33 mouse cellular contexts compared by ENCODE assay signal in the genomic region with DNA sequence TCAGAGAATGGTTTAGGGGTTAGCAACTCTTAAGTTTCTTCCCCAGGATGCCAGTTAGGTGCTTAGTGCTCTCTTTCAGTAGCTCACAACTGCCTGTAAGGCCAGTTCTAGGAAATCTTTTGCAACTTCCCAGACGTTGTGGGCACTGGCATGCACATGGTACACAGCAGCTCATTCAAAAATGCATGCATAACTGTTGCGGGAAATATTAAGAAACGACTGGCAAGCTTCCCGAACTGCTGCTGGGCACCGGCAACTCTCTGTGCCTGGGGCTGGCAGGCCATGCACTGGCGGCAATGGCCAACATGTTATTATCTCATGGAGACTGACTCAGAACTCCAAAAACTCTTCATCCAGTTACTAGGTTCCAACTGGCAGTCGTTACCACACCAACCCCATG.
A peak's percentile ranks its signal among the peaks of the same experiment; 100 is the strongest.
DNase-seq lines count a peak whose midpoint lies in the region; ATAC-seq and TF ChIP-seq lines count a peak whose summit lies in the region.
"Had no signal": no experiment of that assay in that cellular context is flagged by ENCODE, and none has a peak within 500 bp of the region (broad histone marks: within the 10 kb centered on the region; RNA-seq: fewer than 3 reads in every experiment).

No protein-coding gene starts in this region.

- no peaks in the 10 kb centered on the region for H3K9me3 ChIP-seq in midbrain, postnatal 0 days (ENCODE audit: low read length)
- H3K9me3 ChIP-seq in midbrain, embryonic 13.5 days: no peaks in the 10 kb centered on the region
- H3K9me3 ChIP-seq: embryonic facial prominence, embryonic 10.5 days; embryonic facial prominence, embryonic 15.5 days; forebrain, embryonic 13.5 days; intestine, embryonic 15.5 days; limb, embryonic 10.5 days; limb, embryonic 15.5 days; megakaryocyte, embryonic 14.5 days; midbrain, embryonic 12.5 days had no signal

- H3K27me3 ChIP-seq in midbrain, postnatal 0 days (ENCODE audit: insufficient read depth, low read length): no peaks in the 10 kb centered on the region
- no peaks in the 10 kb centered on the region for H3K27me3 ChIP-seq in midbrain, embryonic 13.5 days
- H3K27me3 ChIP-seq in kidney, adult 2 months (replicated peaks; ENCODE audit: control insufficient read depth, insufficient read depth, low read length): no peaks in the 10 kb centered on the region
- H3K27me3 ChIP-seq: CH12.LX; embryonic facial prominence, embryonic 15.5 days; forebrain, embryonic 13.5 days; intestine, embryonic 15.5 days; limb, embryonic 15.5 days; megakaryocyte, embryonic 14.5 days; midbrain, embryonic 12.5 days had no signal

- no peak for TF ChIP-seq CTCF in midbrain, postnatal 0 days (IDR thresholded peaks at IDR 0.05)
- no peak for TF ChIP-seq CTCF in kidney, adult 2 months (conservative IDR thresholded peaks at IDR 0.05; ENCODE audit: insufficient read depth, insufficient read length, low read depth, low read length)
- TF ChIP-seq CTCF in gastrocnemius, adult 2 months (IDR thresholded peaks at IDR 0.05): no peak

- no peaks in the 10 kb centered on the region for H3K4me1 ChIP-seq in midbrain, postnatal 0 days (ENCODE audit: insufficient read depth, low read length)
- H3K4me1 ChIP-seq in midbrain, embryonic 13.5 days (replicated peaks): no peaks in the 10 kb centered on the region
- no peaks in the 10 kb centered on the region for H3K4me1 ChIP-seq in kidney, adult 2 months (ENCODE audit: control insufficient read depth, insufficient read depth, low read length)
- H3K4me1 ChIP-seq: embryonic facial prominence, embryonic 10.5 days; embryonic facial prominence, embryonic 15.5 days; forebrain, embryonic 13.5 days; intestine, embryonic 15.5 days; limb, embryonic 10.5 days; limb, embryonic 15.5 days; megakaryocyte, embryonic 14.5 days; midbrain, embryonic 12.5 days had no signal

- no peak overlapping the region for H3K4me2 ChIP-seq in midbrain, postnatal 0 days (ENCODE audit: low read depth, low read length, poor library complexity, severe bottlenecking)
- H3K4me2 ChIP-seq in midbrain, embryonic 13.5 days (replicated peaks): no peak overlapping the region
- H3K4me2 ChIP-seq: embryonic facial prominence, embryonic 15.5 days; forebrain, embryonic 13.5 days; intestine, embryonic 15.5 days; limb, embryonic 15.5 days; midbrain, embryonic 12.5 days had no signal

- H3K36me3 ChIP-seq in midbrain, postnatal 0 days (ENCODE audit: insufficient read depth, low read length): no peaks in the 10 kb centered on the region
- H3K36me3 ChIP-seq in midbrain, embryonic 13.5 days: no peaks in the 10 kb centered on the region
- no peaks in the 10 kb centered on the region for H3K36me3 ChIP-seq in kidney, adult 2 months (ENCODE audit: control insufficient read depth, insufficient read depth, low read length)
- H3K36me3 ChIP-seq: embryonic facial prominence, embryonic 10.5 days; embryonic facial prominence, embryonic 15.5 days; intestine, embryonic 15.5 days; limb, embryonic 10.5 days; limb, embryonic 15.5 days; midbrain, embryonic 12.5 days had no signal

- no peak overlapping the region for H3K4me3 ChIP-seq in midbrain, postnatal 0 days (ENCODE audit: low read depth, low read length)
- no peak overlapping the region for H3K4me3 ChIP-seq in midbrain, embryonic 13.5 days (replicated peaks)
- H3K4me3 ChIP-seq in kidney, adult 2 months (ENCODE audit: insufficient read depth, low read depth, low read length): no peak overlapping the region
- no peak overlapping the region for H3K4me3 ChIP-seq in gastrocnemius, adult 2 months
- H3K4me3 ChIP-seq: embryonic facial prominence, embryonic 10.5 days; embryonic facial prominence, embryonic 15.5 days; forebrain, embryonic 13.5 days; intestine, embryonic 15.5 days; limb, embryonic 10.5 days; limb, embryonic 15.5 days; megakaryocyte, embryonic 14.5 days; midbrain, embryonic 12.5 days had no signal

- H3K9ac ChIP-seq in midbrain, postnatal 0 days (replicated peaks; ENCODE audit: low read length, poor library complexity, severe bottlenecking): no peak overlapping the region
- no peak overlapping the region for H3K9ac ChIP-seq in midbrain, embryonic 13.5 days (replicated peaks)
- H3K9ac ChIP-seq: embryonic facial prominence, embryonic 15.5 days; forebrain, embryonic 13.5 days; intestine, embryonic 15.5 days; limb, embryonic 15.5 days; liver, embryonic 14.5 days; midbrain, embryonic 12.5 days had no signal

- intact Hi-C loops in gastrocnemius, adult 2 months (cut with DNase I): loop anchor here (5.0 kb wide), 1 partner anchor 363 kb away; no protein-coding TSS in a partner anchor

- no peak for TF ChIP-seq POLR2A in kidney, adult 2 months (IDR thresholded peaks at IDR 0.05; ENCODE audit: low read depth, low read length)

- ATAC-seq in cerebellum, adult (ENCODE audit: insufficient number of reproducible peaks, low FRiP score, low TSS enrichment): no peak
- ATAC-seq in midbrain, postnatal 0 days (ENCODE audit: low FRiP score): no peak
- ATAC-seq in midbrain, embryonic 13.5 days: no peak
- peak; percentile 93 for ATAC-seq in granulocyte monocyte progenitor cell, adult 5-6 weeks (replicated peaks; ENCODE audit: poor library complexity, severe bottlenecking)
- ATAC-seq: activated CD4-positive, CD25-positive, alpha-beta regulatory T cell, adult 4 months; forebrain, embryonic 13.5 days; hindbrain, embryonic 16.5 days; intestine, embryonic 15.5 days had no signal

- H3K27ac ChIP-seq in midbrain, postnatal 0 days (ENCODE audit: low read depth, low read length): no peak overlapping the region
- no peak overlapping the region for H3K27ac ChIP-seq in midbrain, embryonic 13.5 days
- no peak overlapping the region for H3K27ac ChIP-seq in kidney, adult 2 months (ENCODE audit: insufficient read depth, low read depth, low read length)
- no peak overlapping the region for H3K27ac ChIP-seq in gastrocnemius, adult 2 months
- H3K27ac ChIP-seq: embryonic facial prominence, embryonic 10.5 days; embryonic facial prominence, embryonic 15.5 days; forebrain, embryonic 13.5 days; intestine, embryonic 15.5 days; kidney, postnatal 0 days; limb, embryonic 10.5 days; limb, embryonic 15.5 days; liver, embryonic 14.5 days; midbrain, embryonic 12.5 days; stomach, postnatal 0 days had no signal

- DNase-seq in cerebellum, postnatal 14 days: peak; percentile 25 to 31
- DNase-seq in midbrain, postnatal 0 days (ENCODE audit: low spot score): peak; percentile 5
- no peak for DNase-seq in kidney, adult 2 months
- no peak for DNase-seq in gastrocnemius, adult 2 months
- DNase-seq: cerebellum, adult 11-12 months; cerebellum, adult 9-11 months; gastrocnemius, postnatal 25 days; heart, postnatal 14 days; kidney, adult 8-10 months; kidney, postnatal 4 days; lung, adult 2 months; lung, postnatal 10 days; right cerebral cortex, postnatal 25 days; spleen, adult 18-20 months; thymus, adult 18-20 months; thymus, postnatal 36 days had no signal

- WGBS in midbrain, postnatal 0 days: 92% methylated on average over 7 of the region's 7 CpGs
- 94% methylated on average over 7 of the region's 7 CpGs for WGBS in midbrain, embryonic 13.5 days
- 84% methylated on average over 7 of the region's 7 CpGs for WGBS in kidney, adult 2 months

Comparison
In these comparisons a context has a peak if more than half of its experiments do, and no peak if none do; other contexts are left out.
1. DNase-seq: peak in cerebellum, postnatal 14 days (2 of 2) and midbrain, postnatal 0 days (single experiment); none in kidney, adult 2 months (single experiment) and gastrocnemius, adult 2 months (single experiment).